Mouse (Mus musculus) megakaryocyte, embryonic 14.5 days (primary cell): ENCODE results near the gene Slc6a21.

Experiments used
- FLI1 ChIP-seq: IDR thresholded peaks from 2 replicates; pipeline ENCODE4 v1.6.1; 2012; ENCODE audit warnings: low read length, inconsistent platforms, mixed read lengths
- GATA1 ChIP-seq: IDR thresholded peaks from 3 replicates; pipeline ENCODE4 v1.6.1; 2012; ENCODE audit warnings: mixed read lengths, low read length, inconsistent platforms, borderline replicate concordance

GRCm38 (mm10) chr7:45316536-45316935, 39.2 kb downstream of the Slc6a21 start:
- TF ChIP-seq GATA1 (no peak), FLI1 (no peak)
